Mouse (Mus musculus): ENCODE results near the gene Wars. TPM values are rescaled to one million over a fixed set of nuclear protein-coding genes. Genes with fewer than 3 reads are reported as not detected.

Gene Wars
- polyA plus RNA-seq, 2 experiments: 19.4 to 27.8 TPM

GRCm38 (mm10) chr12:108816569-108816968, 77.4 kb downstream of the Wars start:
- H3K36me3 ChIP-seq (replicated peaks; ENCODE audit: control insufficient read depth, insufficient read depth, low read depth): peaks cover 37% of the 10 kb centered on the region

GRCm38 (mm10) chr12:108814470-108814869, 79.5 kb downstream of the Wars start:
- H3K4me2 ChIP-seq (ENCODE audit: low read depth): no peak overlapping the region
- H3K36me3 ChIP-seq (replicated peaks; ENCODE audit: control insufficient read depth, insufficient read depth, low read depth): peaks cover 37% of the 10 kb centered on the region
- ATAC-seq (ENCODE audit: insufficient read depth): no peak
- H3K27me3 ChIP-seq (ENCODE audit: control insufficient read depth, insufficient read depth, low read length): no peaks in the 10 kb centered on the region
- no peak overlapping the region for H3K4me3 ChIP-seq (ENCODE audit: insufficient read depth in 1 of 2, low read depth in 2 of 2, low read length in 2 of 2)
- no peak for DNase-seq (ENCODE audit: low read depth in 3 of 3, low spot score in 3 of 3)
- H3K27ac ChIP-seq: no peak overlapping the region
- H3K9ac ChIP-seq (replicated peaks): no peak overlapping the region
- WGBS (ENCODE audit: insufficient replicate concordance): 85% methylated on average over 6 of the region's 6 CpGs
- TF ChIP-seq CTCF (IDR thresholded peaks at IDR 0.05; ENCODE audit: low read depth) (no peak), EP300 (IDR thresholded peaks at IDR 0.05; ENCODE audit: low read depth) (no peak)
- H3K9me3 ChIP-seq (ENCODE audit: control insufficient read depth, low read length): no peaks in the 10 kb centered on the region
- peaks cover 0 to 10% of the 10 kb centered on the region in 2 experiments; a peak in 2 of 4 replicates for H3K4me1 ChIP-seq (replicated peaks; ENCODE audit: control insufficient read depth in 2 of 2, insufficient read depth in 2 of 2, low read length in 1 of 2)

More at GRCm38 (mm10) chr12:108816569-108816968, 77.4 kb downstream of the Wars start:
- H3K4me2 ChIP-seq (ENCODE audit: low read depth): no peak overlapping the region
- H3K27ac ChIP-seq: no peak overlapping the region
- H3K9ac ChIP-seq (replicated peaks): no peak overlapping the region
- 79% methylated on average over 11 of the region's 11 CpGs for WGBS (ENCODE audit: insufficient replicate concordance)
- TF ChIP-seq CTCF (IDR thresholded peaks at IDR 0.05; ENCODE audit: low read depth) (no peak), EP300 (IDR thresholded peaks at IDR 0.05; ENCODE audit: low read depth) (no peak)
- no peak for DNase-seq (ENCODE audit: low read depth in 3 of 3, low spot score in 3 of 3)
- ATAC-seq (ENCODE audit: insufficient read depth): no peak
- H3K4me1 ChIP-seq (replicated peaks; ENCODE audit: control insufficient read depth in 2 of 2, insufficient read depth in 2 of 2, low read length in 1 of 2): peaks cover 0 to under 1% of the 10 kb centered on the region in 2 experiments; a peak in 1 of 4 replicates
- H3K4me3 ChIP-seq (ENCODE audit: insufficient read depth in 1 of 2, low read depth in 2 of 2, low read length in 2 of 2): no peak overlapping the region
- H3K9me3 ChIP-seq (ENCODE audit: control insufficient read depth, low read length): no peaks in the 10 kb centered on the region
- H3K27me3 ChIP-seq (ENCODE audit: control insufficient read depth, insufficient read depth, low read length): no peaks in the 10 kb centered on the region

- ATAC-seq (ENCODE audit: insufficient read depth): no peak
- H3K36me3 ChIP-seq (replicated peaks; ENCODE audit: control insufficient read depth, insufficient read depth, low read depth): peaks cover 35% of the 10 kb centered on the region
- no peaks in the 10 kb centered on the region for H3K27me3 ChIP-seq (ENCODE audit: control insufficient read depth, insufficient read depth, low read length)
- no peaks in the 10 kb centered on the region for H3K9me3 ChIP-seq (ENCODE audit: control insufficient read depth, low read length)
- H3K4me2 ChIP-seq (ENCODE audit: low read depth): no peak overlapping the region
- no peak for TF ChIP-seq CTCF (IDR thresholded peaks at IDR 0.05; ENCODE audit: low read depth)
- TF ChIP-seq EP300 (IDR thresholded peaks at IDR 0.05; ENCODE audit: low read depth): no peak
- 86% methylated on average over 6 of the region's 6 CpGs for WGBS (ENCODE audit: insufficient replicate concordance)
- no peak overlapping the region for H3K27ac ChIP-seq
- no peak overlapping the region for H3K9ac ChIP-seq (replicated peaks)
- H3K4me1 ChIP-seq (replicated peaks; ENCODE audit: control insufficient read depth in 2 of 2, insufficient read depth in 2 of 2, low read length in 1 of 2): peaks cover 0 to 12% of the 10 kb centered on the region in 2 experiments; a peak in 2 of 4 replicates
- no peak for DNase-seq (ENCODE audit: low read depth in 3 of 3, low spot score in 3 of 3)
- no peak overlapping the region for H3K4me3 ChIP-seq (ENCODE audit: insufficient read depth in 1 of 2, low read depth in 2 of 2, low read length in 2 of 2)
Observed at GRCm38 (mm10) chr12:108812463-108812862, 81.5 kb downstream of the Wars start.

DNA sequence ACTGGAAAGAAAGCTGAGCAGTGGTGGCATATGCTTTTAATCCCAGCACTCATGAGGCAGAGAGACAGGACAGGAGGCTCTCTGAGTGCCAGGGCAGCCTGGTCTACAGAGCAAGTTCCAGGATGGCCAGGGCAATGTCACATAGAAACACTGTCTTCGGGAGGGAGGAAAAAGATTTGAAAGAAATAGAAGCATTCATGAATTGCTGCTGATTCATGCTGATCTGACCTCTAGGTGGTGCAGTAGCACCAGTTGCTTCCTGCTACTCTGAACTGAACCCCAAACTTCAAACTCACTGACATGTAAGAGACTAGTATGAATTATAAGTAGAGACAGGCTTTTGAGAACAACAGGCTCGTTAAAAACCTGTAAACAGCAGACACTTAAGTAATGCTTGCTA, 82.8 kb downstream of the Wars start:
- no peak overlapping the region for H3K27ac ChIP-seq
- H3K9me3 ChIP-seq (ENCODE audit: control insufficient read depth, low read length): no peaks in the 10 kb centered on the region
- no peak overlapping the region for H3K4me3 ChIP-seq (ENCODE audit: insufficient read depth in 1 of 2, low read depth in 2 of 2, low read length in 2 of 2)
- DNase-seq (ENCODE audit: low read depth in 3 of 3, low spot score in 3 of 3) (peak in 1 of 3 experiments; percentile 20), ATAC-seq (ENCODE audit: insufficient read depth) (peak; percentile 38; the same call in 1 of the 2 replicates)
- H3K4me1 ChIP-seq (replicated peaks; ENCODE audit: control insufficient read depth in 2 of 2, insufficient read depth in 2 of 2, low read length in 1 of 2): peaks cover 0 to 12% of the 10 kb centered on the region in 2 experiments; a peak in 2 of 4 replicates
- H3K4me2 ChIP-seq (ENCODE audit: low read depth): no peak overlapping the region
- H3K36me3 ChIP-seq (replicated peaks; ENCODE audit: control insufficient read depth, insufficient read depth, low read depth): peaks cover 27% of the 10 kb centered on the region
- H3K9ac ChIP-seq (replicated peaks): no peak overlapping the region
- no peaks in the 10 kb centered on the region for H3K27me3 ChIP-seq (ENCODE audit: control insufficient read depth, insufficient read depth, low read length)
- WGBS (ENCODE audit: insufficient replicate concordance): 30% methylated on average over 2 of the region's 2 CpGs
- no peak for TF ChIP-seq EP300 (IDR thresholded peaks at IDR 0.05; ENCODE audit: low read depth)
- peak; percentile 73 for TF ChIP-seq CTCF (IDR thresholded peaks at IDR 0.05; ENCODE audit: low read depth)

- Histone ChIP-seq H3K9ac (replicated peaks) (no peak overlapping the region), H3K4me3 (ENCODE audit: insufficient read depth in 1 of 2, low read depth in 2 of 2, low read length in 2 of 2) (no peak overlapping the region), H3K36me3 (replicated peaks; ENCODE audit: control insufficient read depth, insufficient read depth, low read depth) (peaks cover 25% of the 10 kb centered on the region), H3K4me2 (ENCODE audit: low read depth) (no peak overlapping the region), H3K4me1 (replicated peaks; ENCODE audit: control insufficient read depth in 2 of 2, insufficient read depth in 2 of 2, low read length in 1 of 2) (peaks cover 0 to 12% of the 10 kb centered on the region in 2 experiments; a peak in 2 of 4 replicates), H3K27me3 (ENCODE audit: control insufficient read depth, insufficient read depth, low read length) (no peaks in the 10 kb centered on the region), H3K27ac (no peak overlapping the region), H3K9me3 (ENCODE audit: control insufficient read depth, low read length) (no peaks in the 10 kb centered on the region)
- DNase-seq (ENCODE audit: low read depth in 3 of 3, low spot score in 3 of 3) (no peak), ATAC-seq (ENCODE audit: insufficient read depth) (peak; percentile 40; the same call in 1 of the 2 replicates)
- TF ChIP-seq CTCF (IDR thresholded peaks at IDR 0.05; ENCODE audit: low read depth): no peak
- 0 out of 2 replicates have a peak, but pooled peaks have one; percentile 5 for TF ChIP-seq EP300 (IDR thresholded peaks at IDR 0.05; ENCODE audit: low read depth)
- WGBS (ENCODE audit: insufficient replicate concordance): 41% methylated on average over 7 of the region's 7 CpGs
Observed at GRCm38 (mm10) chr12:108810309-108810708, 83.7 kb downstream of the Wars start.

MicroRNAs within 50 kb of the gene (microRNA counts, 519-probe panel; counts per million panel counts)
- 69.9 counts per million for microRNA mmu-miR-345-3p
- microRNA mmu-miR-345-5p: 69.9 counts per million

Small RNA genes within 50 kb of the gene (microRNA-seq; reads per million reads assigned to microRNA genes)
- 112 reads per million, percentile 48 among the genes with 10 or more reads in this experiment for gene Mir345

Other genes with a start within 250 kb of the Wars start
- 0.05 TPM in 1 of 2 replicates, not detected in the other for gene Degs2, start 191.9 kb downstream of the Wars start, polyA plus RNA-seq (2012; rRNA removed)
- 0.14 and 0.18 TPM in 2 replicates for gene Degs2, start 191.9 kb downstream of the Wars start, polyA plus RNA-seq (2014; fragmentation: Nextera tagmentation; extraction: Ambion mirVana)
- gene Yy1, start 101.2 kb downstream of the Wars start, polyA plus RNA-seq (2012; rRNA removed): 8.1 and 11.8 TPM in 2 replicates
- 7.9 and 9.1 TPM in 2 replicates for gene Yy1, start 101.2 kb downstream of the Wars start, polyA plus RNA-seq (2014; fragmentation: Nextera tagmentation; extraction: Ambion mirVana)
- 0.40 and 0.49 TPM in 2 replicates for gene Slc25a29, start 58.3 kb downstream of the Wars start, polyA plus RNA-seq (2012; rRNA removed)
- 0.51 and 0.85 TPM in 2 replicates for gene Slc25a29, start 58.3 kb downstream of the Wars start, polyA plus RNA-seq (2014; fragmentation: Nextera tagmentation; extraction: Ambion mirVana)
- 3.9 and 4.3 TPM in 2 replicates for gene Slc25a47, start 58.1 kb downstream of the Wars start, polyA plus RNA-seq (2012; rRNA removed)
- 2.3 and 3.4 TPM in 2 replicates for gene Slc25a47, start 58.1 kb downstream of the Wars start, polyA plus RNA-seq (2014; fragmentation: Nextera tagmentation; extraction: Ambion mirVana)
- gene Wdr25, start 543 bp downstream of the Wars start, polyA plus RNA-seq (2012; rRNA removed): 2.6 and 3.7 TPM in 2 replicates
- gene Wdr25, start 543 bp downstream of the Wars start, polyA plus RNA-seq (2014; fragmentation: Nextera tagmentation; extraction: Ambion mirVana): 1.2 and 2.2 TPM in 2 replicates
- 1.4 and 1.5 TPM in 2 replicates for gene Begain, start 174.0 kb upstream of the Wars start, polyA plus RNA-seq (2012; rRNA removed)
- 0.73 and 0.88 TPM in 2 replicates for gene Begain, start 174.0 kb upstream of the Wars start, polyA plus RNA-seq (2014; fragmentation: Nextera tagmentation; extraction: Ambion mirVana)

All from liver, embryonic 14.5 days (tissue).